In the genomic region with DNA sequence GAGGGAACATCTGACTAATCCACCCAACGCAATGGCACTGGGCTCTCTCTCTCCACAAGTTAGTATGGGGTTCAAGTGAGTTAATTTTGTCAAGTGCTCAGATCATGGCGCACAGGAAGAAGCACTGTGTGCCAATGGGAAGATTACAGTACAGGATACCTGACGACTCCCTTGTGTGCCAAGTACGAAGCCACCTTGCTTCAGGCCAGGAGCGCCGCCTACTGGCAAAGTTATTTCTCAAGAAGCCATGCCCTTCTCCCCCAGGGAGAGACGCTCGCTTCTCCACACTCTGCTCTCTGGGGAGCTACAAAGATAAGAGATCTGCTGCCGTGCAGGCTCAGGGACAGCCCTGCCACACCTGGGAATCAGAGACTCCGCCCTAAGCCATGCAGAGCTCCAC, we compare ENCODE assay signal across 8 mouse cellular contexts. TPM values are rescaled to one million over a fixed set of nuclear protein-coding genes. Genes with fewer than 3 reads are reported as not detected.
DNase-seq lines count a peak whose midpoint lies in the region; ATAC-seq and TF ChIP-seq lines count a peak whose summit lies in the region.

No protein-coding gene starts in this region.

- H3K36me3 ChIP-seq in forebrain, postnatal 0 days (ENCODE audit: insufficient read depth), result peaks cover 31% of the 10 kb centered on the region
- H3K36me3 ChIP-seq in forebrain, embryonic 11.5 days (ENCODE audit: control insufficient read depth, insufficient read depth, low read length), result no peaks in the 10 kb centered on the region
- H3K36me3 ChIP-seq in testis, adult 2 months (ENCODE audit: control insufficient read depth, insufficient read depth, low read length), result no peaks in the 10 kb centered on the region
- H3K36me3 ChIP-seq in spleen, adult 2 months (ENCODE audit: control insufficient read depth, insufficient read depth, low read length), result no peaks in the 10 kb centered on the region
- 0 out of 2 replicates have a peak, but pooled peaks cover 3% of the 10 kb centered on the region for H3K36me3 ChIP-seq in hindbrain, embryonic 16.5 days (ENCODE audit: control insufficient read depth, insufficient read depth, low read length)

- WGBS in forebrain, postnatal 0 days, result 20% methylated on average over 10 of the region's 10 CpGs
- 19% methylated on average over 10 of the region's 10 CpGs for WGBS in forebrain, embryonic 11.5 days
- 9% methylated on average over 10 of the region's 10 CpGs for WGBS in spleen, adult 2 months
- WGBS in hindbrain, embryonic 16.5 days, result 18% methylated on average over 10 of the region's 10 CpGs

- peak; percentile 50 for TF ChIP-seq CTCF in forebrain, postnatal 0 days (IDR thresholded peaks at IDR 0.05; ENCODE audit: low read depth)
- peak; percentile 21; the same call in 1 of the 2 replicates for TF ChIP-seq CTCF in testis, adult 2 months (IDR thresholded peaks at IDR 0.05; ENCODE audit: control insufficient read depth, insufficient read depth, insufficient replicate concordance, low read depth, low read length)
- peak; percentile 52; the same call in 1 of the 2 replicates for TF ChIP-seq CTCF in spleen, adult 2 months (IDR thresholded peaks at IDR 0.05; ENCODE audit: extremely low read depth, insufficient read depth, insufficient read length, insufficient replicate concordance)

- H3K4me3 ChIP-seq in forebrain, postnatal 0 days (ENCODE audit: low read depth, low read length), result no peak overlapping the region
- no peak overlapping the region for H3K4me3 ChIP-seq in forebrain, embryonic 11.5 days (ENCODE audit: low read depth, low read length)
- no peak overlapping the region for H3K4me3 ChIP-seq in testis, adult 2 months (ENCODE audit: control insufficient read depth, low read depth, low read length)
- H3K4me3 ChIP-seq in spleen, adult 2 months (ENCODE audit: extremely low read depth, insufficient read depth, insufficient read length), result no peak overlapping the region
- H3K4me3 ChIP-seq in hindbrain, embryonic 16.5 days (ENCODE audit: low read length), result no peak overlapping the region

- H3K4me1 ChIP-seq in forebrain, postnatal 0 days (ENCODE audit: insufficient read depth), result peaks cover 5% of the 10 kb centered on the region; the same call in 1 of the 2 replicates
- H3K4me1 ChIP-seq in forebrain, embryonic 11.5 days (replicated peaks; ENCODE audit: control insufficient read depth, insufficient read depth, low read length), result peaks cover 33% of the 10 kb centered on the region
- H3K4me1 ChIP-seq in testis, adult 2 months (ENCODE audit: control insufficient read depth, insufficient read depth, low read length), result peaks cover 41% of the 10 kb centered on the region
- H3K4me1 ChIP-seq in spleen, adult 2 months (ENCODE audit: control insufficient read depth, insufficient read depth, insufficient read length), result peaks cover 2% of the 10 kb centered on the region; the same call in 1 of the 2 replicates
- peaks cover 21% of the 10 kb centered on the region for H3K4me1 ChIP-seq in hindbrain, embryonic 16.5 days (ENCODE audit: control insufficient read depth, insufficient read depth, low read depth, low read length)

- H3K9me3 ChIP-seq in forebrain, postnatal 0 days (ENCODE audit: low read length), result no peaks in the 10 kb centered on the region
- H3K9me3 ChIP-seq in forebrain, embryonic 11.5 days (ENCODE audit: control insufficient read depth, low read length), result no peaks in the 10 kb centered on the region
- H3K9me3 ChIP-seq in hindbrain, embryonic 16.5 days (ENCODE audit: control insufficient read depth, low read length), result no peaks in the 10 kb centered on the region

- peak; percentile 27 for DNase-seq in forebrain, postnatal 0 days
- DNase-seq in forebrain, embryonic 11.5 days (ENCODE audit: low spot score), result no peak
- no peak for DNase-seq in testis, postnatal 14 days (ENCODE audit: low spot score)
- DNase-seq in cerebellum, postnatal 36 days, result peak; percentile 50 to 51
- DNase-seq in kidney, postnatal 14 days, result peak; percentile 66
- peak; percentile 19 to 55 for DNase-seq in spleen, adult 2 months (ENCODE audit: low read depth in 1 of 2, low spot score in 2 of 2)

- no peak overlapping the region for H3K9ac ChIP-seq in forebrain, postnatal 0 days
- H3K9ac ChIP-seq in forebrain, embryonic 11.5 days (ENCODE audit: low read length), result no peak overlapping the region
- H3K9ac ChIP-seq in hindbrain, embryonic 16.5 days (ENCODE audit: low read depth, low read length), result no peak overlapping the region

- no peak overlapping the region for H3K27ac ChIP-seq in forebrain, postnatal 0 days (ENCODE audit: low read depth, low read length)
- H3K27ac ChIP-seq in forebrain, embryonic 11.5 days (ENCODE audit: low read depth, low read length), result no peak overlapping the region
- no peak overlapping the region for H3K27ac ChIP-seq in testis, adult 2 months (ENCODE audit: control insufficient read depth, insufficient read depth, low read depth, low read length)
- no peak overlapping the region for H3K27ac ChIP-seq in spleen, adult 2 months (ENCODE audit: insufficient read depth, low read length)
- H3K27ac ChIP-seq in hindbrain, embryonic 16.5 days (ENCODE audit: low read depth, low read length), result no peak overlapping the region

- H3K4me2 ChIP-seq in forebrain, postnatal 0 days (ENCODE audit: low read depth), result no peak overlapping the region
- H3K4me2 ChIP-seq in forebrain, embryonic 11.5 days (ENCODE audit: low read depth, low read length, severe bottlenecking), result no peak overlapping the region
- no peak overlapping the region for H3K4me2 ChIP-seq in hindbrain, embryonic 16.5 days (ENCODE audit: low read length)

- no peak for ATAC-seq in forebrain, postnatal 0 days
- ATAC-seq in forebrain, embryonic 11.5 days (replicated peaks; ENCODE audit: low FRiP score), result no peak
- no peak for ATAC-seq in hindbrain, embryonic 16.5 days

- TF ChIP-seq POLR2A in testis, adult 2 months (IDR thresholded peaks at IDR 0.05; ENCODE audit: control insufficient read depth, low read depth, low read length), result no peak
- no peak for TF ChIP-seq POLR2A in spleen, adult 2 months (IDR thresholded peaks at IDR 0.05; ENCODE audit: low read depth, low read length)

- H3K27me3 ChIP-seq in forebrain, postnatal 0 days (ENCODE audit: insufficient read depth, low read length), result no peaks in the 10 kb centered on the region
- peaks cover 37% of the 10 kb centered on the region for H3K27me3 ChIP-seq in forebrain, embryonic 11.5 days (ENCODE audit: control insufficient read depth, insufficient read depth, low read length)
- H3K27me3 ChIP-seq in testis, adult 2 months (ENCODE audit: control insufficient read depth, insufficient read depth, low read length), result no peaks in the 10 kb centered on the region
- peaks cover 29% of the 10 kb centered on the region for H3K27me3 ChIP-seq in spleen, adult 2 months (ENCODE audit: control insufficient read depth, insufficient read depth, low read length)
- H3K27me3 ChIP-seq in hindbrain, embryonic 16.5 days (replicated peaks; ENCODE audit: control insufficient read depth, insufficient read depth, low read length), result 0 out of 2 replicates have a peak, but pooled peaks cover 2% of the 10 kb centered on the region

RNA-seq across cellular contexts. Expression of gene Slc22a7, which starts 19.5 kb away (rescaled TPM):
- 0.24 TPM in 1 of 2 replicates, not detected in the other for total RNA-seq in forebrain, postnatal 0 days (2014; rRNA removed)
- 0.11 and 0.13 TPM in 2 replicates for polyA plus RNA-seq in forebrain, postnatal 0 days (2015; fragmentation: Nextera tagmentation; extraction: Ambion mirVana)
- not detected in 2 replicates for polyA plus RNA-seq in forebrain, embryonic 11.5 days (2014; fragmentation: Nextera tagmentation; extraction: Ambion mirVana)
- 1.3 and 1.5 TPM in 2 replicates for polyA plus RNA-seq in testis, adult 2 months (2012; rRNA removed)
- polyA plus RNA-seq in spleen, adult 2 months (2012; rRNA removed), result 0.07 TPM in 1 of 2 replicates, not detected in the other
- not detected in 2 replicates for polyA plus RNA-seq in hindbrain, embryonic 16.5 days (2015; fragmentation: Nextera tagmentation; extraction: Ambion mirVana)

RNA-seq across cellular contexts. Expression of gene Crip3, which starts 29.1 kb away (rescaled TPM):
- 0.52 and 1.1 TPM in 2 replicates for total RNA-seq in forebrain, postnatal 0 days (2014; rRNA removed)
- 2.8 and 4.3 TPM in 2 replicates for polyA plus RNA-seq in forebrain, postnatal 0 days (2015; fragmentation: Nextera tagmentation; extraction: Ambion mirVana)
- 0.28 and 0.52 TPM in 2 replicates for polyA plus RNA-seq in forebrain, embryonic 11.5 days (2014; fragmentation: Nextera tagmentation; extraction: Ambion mirVana)
- polyA plus RNA-seq in testis, adult 2 months (2012; rRNA removed), result 7.4 and 8.5 TPM in 2 replicates
- 8.9 and 10.0 TPM in 2 replicates for polyA plus RNA-seq in spleen, adult 2 months (2012; rRNA removed)
- 3.3 and 3.6 TPM in 2 replicates for polyA plus RNA-seq in hindbrain, embryonic 16.5 days (2015; fragmentation: Nextera tagmentation; extraction: Ambion mirVana)

RNA-seq across cellular contexts. Expression of gene Ttbk1, which starts 29.7 kb away (rescaled TPM):
- 32.3 and 36.5 TPM in 2 replicates for total RNA-seq in forebrain, postnatal 0 days (2014; rRNA removed)
- 4.2 and 5.6 TPM in 2 replicates for polyA plus RNA-seq in forebrain, postnatal 0 days (2015; fragmentation: Nextera tagmentation; extraction: Ambion mirVana)
- polyA plus RNA-seq in forebrain, embryonic 11.5 days (2014; fragmentation: Nextera tagmentation; extraction: Ambion mirVana), result 3.5 TPM in 2 replicates
- polyA plus RNA-seq in testis, adult 2 months (2012; rRNA removed), result 80.7 and 92.4 TPM in 2 replicates
- polyA plus RNA-seq in spleen, adult 2 months (2012; rRNA removed), result 0.82 and 0.89 TPM in 2 replicates
- 5.1 and 5.5 TPM in 2 replicates for polyA plus RNA-seq in hindbrain, embryonic 16.5 days (2015; fragmentation: Nextera tagmentation; extraction: Ambion mirVana)

RNA-seq across cellular contexts. Expression of gene Dnph1, which starts 38.7 kb away (rescaled TPM):
- total RNA-seq in forebrain, postnatal 0 days (2014; rRNA removed), result 5.9 and 6.1 TPM in 2 replicates
- polyA plus RNA-seq in forebrain, postnatal 0 days (2015; fragmentation: Nextera tagmentation; extraction: Ambion mirVana), result 14.9 and 16.1 TPM in 2 replicates
- polyA plus RNA-seq in forebrain, embryonic 11.5 days (2014; fragmentation: Nextera tagmentation; extraction: Ambion mirVana), result 87.6 and 89.0 TPM in 2 replicates
- polyA plus RNA-seq in testis, adult 2 months (2012; rRNA removed), result 8.7 and 9.4 TPM in 2 replicates
- polyA plus RNA-seq in spleen, adult 2 months (2012; rRNA removed), result 2.3 and 3.6 TPM in 2 replicates
- 18.7 and 19.0 TPM in 2 replicates for polyA plus RNA-seq in hindbrain, embryonic 16.5 days (2015; fragmentation: Nextera tagmentation; extraction: Ambion mirVana)

Comparison
In these comparisons a context has a peak if more than half of its experiments do, and no peak if none do; other contexts are left out.
1. DNase-seq: peak in forebrain, postnatal 0 days (single experiment), cerebellum, postnatal 36 days (2 of 2), kidney, postnatal 14 days (single experiment) and spleen, adult 2 months (2 of 2); none in forebrain, embryonic 11.5 days (single experiment) and testis, postnatal 14 days (single experiment).
2. RNA of gene Ttbk1, which starts 29.7 kb away (polyA plus RNA-seq): 80.7 to 92.4 TPM in testis, adult 2 months; 4.2 to 5.6 TPM in forebrain, postnatal 0 days, 5.1 to 5.5 TPM in hindbrain, embryonic 16.5 days, 3.5 TPM in forebrain, embryonic 11.5 days and 0.82 to 0.89 TPM in spleen, adult 2 months; every median in the first group is over 10 times any median in the second.
3. Peak in every context shown above with its lines, with median percentiles within 50 percentile points of each other: CTCF ChIP-seq.